Mouse (Mus musculus) small intestine, adult 2 months (tissue): ENCODE data around the gene Pspn. TPM values are rescaled to one million over a fixed set of nuclear protein-coding genes. Genes with fewer than 3 reads are reported as not detected.

Experiments used
- H3K27ac ChIP-seq: fragments of 200-500 bp; 2 replicates; pipeline ENCODE4 v1.5.1; 2012; ENCODE audit warnings: low read depth, low read length, control low read depth, inconsistent platforms; ENCODE audit not compliant: insufficient read depth
- H3K27me3 ChIP-seq: fragments of 200-500 bp; 2 replicates; pipeline ENCODE4 v1.6.1; 2012; ENCODE audit warnings: mild to moderate bottlenecking, moderate library complexity, low read length, inconsistent platforms; ENCODE audit not compliant: control insufficient read depth, insufficient read depth
- H3K36me3 ChIP-seq: fragments of 200-500 bp; 2 replicates; pipeline ENCODE4 v1.6.1; 2012; ENCODE audit warnings: mild to moderate bottlenecking, low read length, control low read depth, inconsistent platforms; ENCODE audit not compliant: control insufficient read depth, insufficient read depth
- H3K4me1 ChIP-seq: fragments of 200-500 bp; 2 replicates; pipeline ENCODE4 v1.6.1; 2012; ENCODE audit warnings: low read length, inconsistent platforms, mixed read lengths; ENCODE audit not compliant: control insufficient read depth, insufficient read depth, insufficient read length
- H3K4me3 ChIP-seq: fragments of 200-500 bp; 2 replicates; pipeline ENCODE4 v1.5.1; 2012; ENCODE audit warnings: low read depth, mild to moderate bottlenecking, control low read depth, inconsistent platforms, low read length, moderate library complexity
- CTCF ChIP-seq: fragments of 200-500 bp; IDR thresholded peaks from 2 replicates; pipeline ENCODE4 v1.5.1; 2012; ENCODE audit warnings: low read depth, mild to moderate bottlenecking, control low read depth, inconsistent platforms, low read length, moderate library complexity, mixed read lengths; ENCODE audit not compliant: insufficient replicate concordance, insufficient read length; ENCODE audit errors: extremely low read depth
- POLR2A ChIP-seq: fragments of 200-500 bp; IDR thresholded peaks from 2 replicates; pipeline ENCODE4 v1.6.1; 2012; ENCODE audit warnings: low read depth, mild to moderate bottlenecking, control low read depth, inconsistent platforms, low read length, moderate library complexity
- WGBS: fragments of 180-500 bp; shearing (Covaris S2); methylation state at CpG from one replicate; pipeline ENCODE4 v1.1.7; 2018; 5-methylcytosine and 5-hydroxymethylcytosine counted together
- polyA plus RNA-seq: library from polyadenylated mRNA; depleted of rRNA; stranded (reverse); fragments of >200 nt; gene quantifications from 2 replicates; pipeline ENCODE4 v1.2.3, GENCODE M21; 2012

Pspn gene
- polyA plus RNA-seq, 1 experiment = not detected

GRCm38 (mm10) chr17:57030931-57031660, 31.3 kb upstream of the Pspn start, which contains the start of gene Khsrp:
Khsrp (minus strand) TSS chr17:57031522.
- Histone ChIP-seq H3K4me1 (peaks cover 9% of the 10 kb centered on the region), H3K36me3 (peaks cover 16% of the 10 kb centered on the region), H3K4me3 (peak within 1 kb of the TSS; percentile 70), H3K27ac (peak within 1 kb of the TSS; percentile 60), H3K27me3 (no peaks in the 10 kb centered on the region)
- TF ChIP-seq POLR2A (peak; percentile 46), CTCF (no peak)
- 1% methylated on average over 93 of the region's 99 CpGs for WGBS

- Histone ChIP-seq H3K27me3 (no peaks in the 10 kb centered on the region), H3K4me1 (peaks cover 9% of the 10 kb centered on the region), H3K27ac (no peak overlapping the region), H3K4me3 (peak overlapping the region; percentile 17), H3K36me3 (peaks cover 29% of the 10 kb centered on the region)
- WGBS = 15% methylated on average over 8 of the region's 8 CpGs
- no peak for TF ChIP-seq POLR2A
- no peak for TF ChIP-seq CTCF
Observed at GRCm38 (mm10) chr17:57029691-57030090, 29.9 kb upstream of the Pspn start.

- TF ChIP-seq CTCF = no peak
- TF ChIP-seq POLR2A = no peak
Observed at GRCm38 (mm10) chr17:57027471-57027870, 27.7 kb upstream of the Pspn start.

GRCm38 (mm10) chr17:57020960-57021359, 21.1 kb upstream of the Pspn start:
- TF ChIP-seq CTCF = no peak
- TF ChIP-seq POLR2A = no peak
- Histone ChIP-seq H3K27ac (no peak overlapping the region), H3K4me3 (no peak overlapping the region), H3K36me3 (peaks cover 41% of the 10 kb centered on the region), H3K27me3 (no peaks in the 10 kb centered on the region), H3K4me1 (no peaks in the 10 kb centered on the region)
- 82% methylated on average over 5 of the region's 5 CpGs for whole genome bisulfite sequencing

More at GRCm38 (mm10) chr17:57027471-57027870, 27.7 kb upstream of the Pspn start:
- H3K27me3 ChIP-seq = no peaks in the 10 kb centered on the region
- peaks cover 51% of the 10 kb centered on the region for H3K36me3 ChIP-seq
- H3K4me3 ChIP-seq = no peak overlapping the region
- peaks cover 9% of the 10 kb centered on the region for H3K4me1 ChIP-seq
- WGBS = 80% methylated on average over 4 of the region's 4 CpGs
- no peak overlapping the region for H3K27ac ChIP-seq

- no peaks in the 10 kb centered on the region for H3K4me1 ChIP-seq
- H3K27me3 ChIP-seq = no peaks in the 10 kb centered on the region
- TF ChIP-seq POLR2A = no peak
- H3K27ac ChIP-seq = no peak overlapping the region
- H3K36me3 ChIP-seq = peaks cover 29% of the 10 kb centered on the region
- WGBS = 80% methylated on average over 2 of the region's 2 CpGs
- no peak overlapping the region for H3K4me3 ChIP-seq
Observed at GRCm38 (mm10) chr17:57019693-57020092, 19.9 kb upstream of the Pspn start.

- Histone ChIP-seq H3K4me1 (peaks cover 7% of the 10 kb centered on the region; the same call in 1 of the 2 replicates), H3K27ac (no peak overlapping the region), H3K27me3 (no peaks in the 10 kb centered on the region), H3K36me3 (peaks cover 10% of the 10 kb centered on the region), H3K4me3 (no peak overlapping the region)
- 80% methylated on average over 13 of the region's 13 CpGs for WGBS
- no peak for TF ChIP-seq CTCF
- no peak for TF ChIP-seq POLR2A
Observed at GRCm38 (mm10) chr17:57012245-57012795, 12.5 kb upstream of the Pspn start.

- peak within 1 kb of the TSS; percentile 63 for H3K27ac ChIP-seq
- no peaks in the 10 kb centered on the region for H3K27me3 ChIP-seq
- no peak for TF ChIP-seq CTCF
- peak; percentile 99 for TF ChIP-seq POLR2A
- peaks cover 7% of the 10 kb centered on the region; the same call in 1 of the 2 replicates for H3K4me1 ChIP-seq
- WGBS = 1% methylated on average over 51 of the region's 51 CpGs
- peak within 1 kb of the TSS; percentile 81 for H3K4me3 ChIP-seq
- peaks cover 18% of the 10 kb centered on the region for H3K36me3 ChIP-seq
Observed at GRCm38 (mm10) chr17:57011236-57012141, 11.7 kb upstream of the Pspn start, which contains the start of the genes Gtf2f1 and Gm17949. Gtf2f1 (minus strand) TSS chr17:57011288. Gm17949 (plus strand) TSS chr17:57011469.
